Mouse (Mus musculus): ENCODE measurements around the gene Tmc7.
A peak's percentile ranks its signal among the peaks of the same experiment; 100 is the strongest.

The Tmc7 gene

DNA sequence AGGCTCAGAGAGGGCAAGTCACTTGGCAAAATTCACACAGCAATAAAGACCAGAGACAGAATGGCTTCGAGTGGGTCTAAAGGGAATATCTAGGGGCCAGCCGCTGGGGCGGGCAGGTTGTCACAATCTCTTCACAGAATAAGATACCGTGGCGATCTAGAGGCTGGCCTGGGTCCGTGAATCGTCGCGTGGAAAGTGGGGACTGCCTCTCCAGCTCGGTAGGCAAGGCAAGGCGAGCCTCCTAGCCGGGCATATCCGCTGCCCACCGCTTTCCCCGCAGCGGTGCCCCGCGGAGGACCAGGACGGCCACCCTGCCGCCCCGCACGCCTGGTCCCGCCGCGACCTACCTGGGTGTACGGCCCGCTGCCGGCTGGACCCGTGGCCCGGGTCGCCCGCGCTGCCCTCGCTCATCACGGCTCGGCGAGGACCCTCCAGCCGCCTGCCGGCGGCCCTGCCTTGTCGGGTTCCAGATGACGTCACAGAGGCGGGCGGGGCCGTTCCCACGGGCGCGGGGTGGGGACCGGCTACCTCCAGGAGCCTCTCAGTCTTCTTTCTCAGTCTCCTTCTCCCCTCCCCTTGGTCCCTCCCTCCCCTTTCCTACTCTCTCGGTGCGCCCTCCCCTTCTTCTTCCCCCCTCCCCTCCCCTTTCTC is at the start of gene Tmc7:
Gene Tmc7 (minus strand): TSS at position 480 of the 651 bp plus-strand sequence.
- peak in 1 of 2 experiments; percentile 77 for DNase-seq (ENCODE audit: low spot score in 2 of 2)

DNA sequence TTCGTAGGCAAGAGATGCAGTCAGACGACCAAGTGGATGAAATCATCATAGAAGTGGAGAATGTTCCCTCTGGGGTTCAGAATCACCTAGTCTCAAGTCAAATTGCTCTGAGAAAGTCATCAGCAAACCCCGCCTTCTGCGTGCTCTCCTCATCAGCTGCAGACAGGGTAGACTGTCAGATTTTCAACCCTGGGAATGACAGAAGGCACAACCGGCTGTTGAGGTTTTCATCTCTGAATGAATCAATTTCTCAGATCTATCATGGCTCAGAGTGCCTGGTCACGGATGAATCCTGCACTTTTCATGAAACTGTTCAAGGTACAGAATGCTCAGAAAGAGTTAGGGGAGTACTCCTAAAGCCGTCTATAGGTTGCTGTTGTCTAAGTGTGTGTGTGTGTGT is 49.4 kb upstream of the Tmc7 start:
- no peak for DNase-seq (ENCODE audit: low spot score in 2 of 2)

DNA sequence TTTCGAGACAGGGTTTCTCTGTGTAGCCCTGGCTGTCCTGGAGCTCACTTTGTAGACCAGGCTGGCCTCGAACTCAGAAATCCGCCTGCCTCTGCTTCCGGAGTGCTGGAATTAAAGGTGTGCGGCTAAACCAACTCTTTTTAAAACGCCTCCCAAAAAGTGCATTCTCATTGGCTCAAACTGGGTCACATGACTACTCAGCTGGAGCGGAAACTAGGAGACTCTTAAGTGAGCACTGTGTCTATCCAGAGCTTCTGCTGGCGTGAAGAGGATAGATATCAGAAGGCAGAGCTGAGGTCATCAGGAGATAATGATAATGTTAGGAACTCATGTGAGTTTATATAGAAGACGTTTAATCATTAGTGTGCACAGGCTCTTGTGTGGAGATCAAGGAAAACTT is 48.6 kb upstream of the Tmc7 start:
- DNase-seq (ENCODE audit: low spot score in 2 of 2) = no peak

DNA sequence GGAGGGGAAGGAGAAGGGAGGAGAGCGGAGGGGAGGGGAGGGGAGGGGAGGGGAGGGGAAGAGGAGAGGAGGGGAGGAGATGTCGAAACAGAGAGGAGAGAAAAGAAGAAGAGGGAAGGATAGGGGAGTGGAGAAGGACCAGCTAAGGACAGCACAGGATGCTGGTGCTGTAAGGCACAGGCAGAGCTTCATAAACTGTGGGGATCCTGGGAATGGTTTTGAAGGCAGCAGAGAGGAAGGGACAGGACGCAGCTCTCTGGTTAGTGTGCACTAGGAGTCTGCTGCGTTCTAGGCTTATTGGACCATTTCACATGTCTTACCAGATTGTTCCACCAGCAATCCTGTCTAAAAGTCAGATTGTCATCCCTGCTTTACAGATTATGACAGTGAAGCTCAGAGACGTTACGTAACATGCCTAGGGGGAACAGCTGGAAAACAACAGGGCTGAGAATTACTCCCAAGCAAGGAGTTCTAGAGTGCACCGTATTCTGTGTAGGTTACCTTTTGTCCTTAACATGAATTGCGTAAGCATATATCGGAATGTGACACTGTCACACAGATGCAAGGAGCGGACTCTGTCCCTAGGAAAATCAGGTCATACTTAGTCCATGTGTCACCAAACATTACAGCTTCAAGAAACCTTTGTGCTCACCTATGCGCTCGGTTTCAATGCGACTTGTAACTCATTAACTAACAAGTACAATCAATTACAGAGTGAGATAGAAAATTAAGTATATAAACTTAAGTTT is 43.2 kb upstream of the Tmc7 start:
- no peak for DNase-seq (ENCODE audit: low spot score in 2 of 2)

DNA sequence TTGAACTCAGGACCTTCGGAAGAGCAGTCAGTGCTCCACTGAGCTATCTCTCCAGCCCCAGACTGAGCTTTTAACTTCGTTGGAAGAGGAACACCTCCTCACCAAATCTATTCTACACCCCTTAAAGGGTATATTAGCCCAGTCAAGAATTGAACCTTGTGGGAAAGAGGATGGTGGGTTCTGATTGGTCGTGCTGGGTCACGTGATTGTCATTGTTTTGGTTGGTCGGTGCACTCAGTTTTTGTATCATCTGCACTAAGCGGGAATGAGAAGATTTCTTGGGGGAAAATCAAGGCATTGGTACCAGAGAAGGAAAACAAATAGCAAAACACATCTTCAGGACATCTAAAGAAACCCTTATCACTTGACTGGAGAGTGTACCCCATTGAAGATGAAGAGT is 36.6 kb upstream of the Tmc7 start:
- DNase-seq (ENCODE audit: low spot score in 2 of 2) = no peak

DNA sequence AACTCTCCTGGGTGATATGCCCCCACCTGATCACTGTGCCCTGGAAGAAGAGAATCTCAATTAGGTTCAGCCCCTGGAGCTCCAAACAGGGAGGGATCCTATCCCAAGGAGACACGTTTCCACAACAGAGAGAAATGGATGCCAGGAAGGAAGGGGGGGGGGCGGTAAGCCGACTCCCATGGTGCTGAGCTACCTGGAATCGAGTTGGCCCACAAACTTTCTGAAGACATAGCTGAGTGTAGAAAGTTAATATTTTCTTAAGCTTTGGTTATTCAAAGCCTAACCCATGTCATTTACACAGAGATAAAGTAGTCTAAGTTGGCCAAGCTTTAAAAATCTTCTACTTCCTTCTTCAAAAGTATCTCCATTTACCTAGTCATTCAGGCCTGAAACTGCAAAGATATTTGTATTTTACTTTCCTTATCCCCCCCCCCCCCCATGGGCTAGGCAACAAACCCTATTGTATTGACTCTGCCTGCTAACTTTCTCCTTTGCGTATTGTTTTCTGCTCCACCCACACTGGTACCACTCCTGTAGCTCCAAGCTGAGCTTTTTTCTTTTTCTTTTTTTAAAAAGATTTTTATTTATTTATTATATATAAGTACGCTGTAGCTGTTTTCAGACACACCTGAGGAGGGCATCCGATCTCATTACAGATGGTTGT is 35.8 kb upstream of the Tmc7 start:
- no peak for DNase-seq (ENCODE audit: low spot score in 2 of 2)

DNA sequence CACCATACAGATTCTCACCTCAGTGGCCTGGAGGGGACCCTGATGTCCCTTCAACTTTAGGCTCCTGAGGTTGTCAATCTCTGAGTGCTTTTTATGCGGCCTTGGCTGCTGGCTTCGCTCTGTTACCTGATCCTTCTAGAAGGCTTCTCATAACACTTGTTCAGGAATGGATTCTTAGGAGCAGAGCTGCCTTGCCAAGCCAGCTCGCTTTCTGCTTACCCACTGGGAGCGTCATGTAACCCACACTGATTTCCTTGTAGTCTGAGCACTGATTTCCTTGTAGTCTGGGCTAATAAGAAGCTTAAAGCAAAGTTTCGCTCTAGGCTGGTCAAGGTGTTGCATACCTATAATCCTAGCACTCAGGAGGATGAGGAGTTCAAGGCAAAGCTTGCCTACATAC is 33.6 kb upstream of the Tmc7 start:
- no peak for DNase-seq (ENCODE audit: low spot score in 2 of 2)

DNA sequence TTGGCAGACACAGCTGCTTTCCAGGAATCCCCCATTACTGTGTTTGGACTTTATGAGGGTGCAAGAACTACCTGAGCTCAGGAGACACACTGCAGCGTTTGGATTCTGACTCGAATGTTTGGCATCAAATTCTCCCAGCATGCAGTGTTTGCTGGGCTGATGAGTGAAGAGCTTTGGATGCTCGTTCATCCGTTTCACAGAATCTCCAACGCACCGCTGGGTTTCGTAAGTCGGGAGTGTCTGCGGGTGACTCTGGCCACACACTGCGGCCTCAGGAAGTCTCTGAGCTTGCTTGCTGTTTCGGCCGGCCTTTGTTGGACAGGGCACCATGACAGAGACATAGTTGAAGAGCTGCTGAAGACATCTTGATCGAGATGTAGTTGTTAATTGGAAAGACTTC is 29.5 kb upstream of the Tmc7 start:
- no peak for DNase-seq (ENCODE audit: low spot score in 2 of 2)

DNA sequence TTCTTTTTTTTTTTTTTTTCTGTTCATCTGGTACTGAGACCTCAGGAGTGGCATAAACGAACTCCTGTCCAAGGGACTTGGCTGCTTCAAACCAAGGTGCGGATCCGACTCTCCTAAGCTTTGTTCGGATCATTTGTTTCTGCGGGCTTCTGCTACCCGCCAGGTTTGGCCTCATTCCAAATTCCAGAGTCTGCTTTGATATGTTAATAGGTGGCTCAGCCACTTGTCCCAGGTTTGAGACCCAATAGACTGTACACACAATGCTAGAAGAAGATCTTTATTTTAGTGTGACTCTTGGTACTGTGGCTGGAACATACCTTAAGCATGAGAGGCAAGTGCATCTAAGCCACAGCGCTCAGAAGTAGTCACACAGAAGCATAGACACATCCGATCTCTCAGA is 27.4 kb upstream of the Tmc7 start:
- DNase-seq (ENCODE audit: low spot score in 2 of 2) = no peak

DNA sequence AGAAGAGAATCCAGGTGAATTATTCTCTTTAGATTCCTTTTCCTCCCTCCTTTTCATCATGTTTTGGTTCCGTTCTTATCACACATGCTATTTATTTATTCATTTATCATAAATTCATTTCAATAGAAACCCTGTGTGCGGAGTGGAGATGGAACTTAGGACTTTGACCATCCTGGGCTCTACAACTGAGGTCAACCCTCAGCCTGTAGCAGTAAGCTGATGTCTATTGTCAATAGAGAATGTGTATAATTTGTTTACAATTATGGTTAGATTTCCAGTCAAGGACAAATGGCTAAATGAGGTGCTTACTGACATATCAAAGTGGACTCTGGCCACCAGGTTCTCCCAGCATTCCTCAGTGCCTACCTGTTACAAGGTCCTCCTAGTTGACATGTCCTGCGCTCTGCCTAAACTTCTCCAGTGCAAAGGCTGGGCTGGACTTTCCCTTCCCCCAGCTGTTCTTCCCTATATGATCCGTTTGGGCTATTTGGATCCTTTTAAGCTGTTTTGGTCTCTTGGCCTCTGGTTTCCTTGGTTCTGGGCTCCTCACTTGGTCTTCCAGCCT is 26.7 kb upstream of the Tmc7 start:
- no peak for DNase-seq (ENCODE audit: low spot score in 2 of 2)

DNA sequence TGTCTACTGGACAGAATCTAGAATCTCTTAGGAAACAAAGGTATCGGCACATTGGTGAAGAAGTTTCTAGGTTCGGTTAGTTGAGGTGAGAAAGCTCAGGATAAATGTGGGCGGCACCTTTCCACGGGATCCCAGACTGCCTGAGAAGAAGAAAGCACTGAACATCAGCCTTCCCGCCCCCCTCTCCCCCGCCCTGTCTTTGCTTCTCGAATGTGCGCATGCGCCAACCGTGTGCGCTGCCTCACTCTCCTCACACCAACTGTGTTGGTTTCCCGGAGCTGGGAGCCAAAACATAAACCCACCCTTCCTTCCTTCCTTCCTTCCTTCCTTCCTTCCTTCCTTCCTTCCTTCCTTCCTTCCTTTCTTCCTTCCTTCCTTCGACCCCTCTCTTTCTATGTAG is 26.2 kb upstream of the Tmc7 start:
- DNase-seq (ENCODE audit: low spot score in 2 of 2) = no peak

DNA sequence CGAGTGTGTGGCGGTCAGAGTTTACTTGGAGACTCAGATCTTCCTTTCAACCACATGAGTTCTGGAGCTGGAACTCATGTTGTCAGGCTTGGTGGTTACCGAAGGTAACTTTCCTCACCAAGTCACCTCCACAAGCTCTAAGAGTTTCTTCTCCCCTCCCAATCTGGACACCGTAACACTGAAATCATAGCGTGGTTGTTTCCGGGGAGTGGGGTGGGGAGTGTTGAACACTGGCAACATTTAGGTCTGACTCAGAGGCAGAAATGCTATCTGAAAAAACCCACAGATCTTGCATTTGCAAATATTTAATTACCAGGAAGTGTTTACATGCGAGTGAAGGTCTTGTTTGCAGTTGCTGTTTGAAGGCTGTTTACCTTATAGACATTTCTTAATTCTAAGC is 25.3 kb upstream of the Tmc7 start:
- no peak for DNase-seq (ENCODE audit: low spot score in 2 of 2)

DNA sequence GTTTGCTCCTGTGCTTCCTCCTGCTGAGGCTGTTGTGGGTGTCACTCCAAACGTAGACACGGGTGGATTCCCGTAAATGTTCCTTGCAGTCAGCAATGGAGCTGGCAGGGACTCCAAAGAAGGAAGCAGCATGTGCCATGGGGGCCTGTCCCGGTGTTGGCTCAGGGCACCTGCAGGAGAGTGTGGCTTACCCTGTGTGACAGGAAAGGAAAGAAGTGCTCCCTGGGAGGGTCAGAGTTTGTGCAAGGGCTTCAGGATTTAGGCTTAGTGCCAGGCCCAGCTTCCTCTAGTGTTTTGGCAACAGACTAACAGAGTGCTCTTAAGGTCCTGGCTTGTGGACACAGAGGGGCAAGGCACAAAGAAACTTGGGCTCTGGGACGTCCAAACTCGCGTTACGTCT is 20.3 kb upstream of the Tmc7 start:
- no peak for DNase-seq (ENCODE audit: low spot score in 2 of 2)

DNA sequence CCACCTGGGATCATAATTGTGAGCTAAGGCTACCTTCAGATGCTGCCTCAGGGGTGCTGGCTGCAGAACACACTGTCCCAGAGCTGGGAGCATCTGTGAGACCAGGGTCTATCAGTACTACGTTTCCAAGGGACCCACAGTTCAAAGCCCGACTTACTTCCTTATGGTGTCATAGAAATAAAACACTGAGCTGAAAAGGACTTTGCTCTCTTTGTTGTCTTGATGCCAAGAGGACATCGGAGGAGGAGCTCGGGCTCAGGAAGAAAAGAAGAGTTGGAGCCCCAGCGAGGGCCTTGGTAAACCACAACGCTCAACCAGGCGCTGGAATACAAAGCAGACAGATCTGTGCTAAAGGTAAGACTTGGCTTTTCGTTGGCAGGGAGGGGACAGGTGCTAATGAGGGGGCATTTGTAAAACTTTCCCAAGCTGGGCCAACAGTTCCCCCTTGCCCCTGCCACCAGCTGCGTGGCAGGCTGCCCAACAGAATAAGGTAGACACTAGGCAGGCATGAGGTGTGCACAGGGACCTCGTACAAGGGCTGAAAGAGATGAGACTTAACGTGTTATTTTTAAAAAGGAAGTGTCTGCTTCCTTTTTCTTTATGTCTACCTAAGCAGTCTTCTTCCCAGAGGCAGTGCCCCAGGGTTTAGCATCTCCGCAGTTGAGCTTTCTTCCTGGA is 15.6 kb upstream of the Tmc7 start:
- no peak for DNase-seq (ENCODE audit: low spot score in 2 of 2)

DNA sequence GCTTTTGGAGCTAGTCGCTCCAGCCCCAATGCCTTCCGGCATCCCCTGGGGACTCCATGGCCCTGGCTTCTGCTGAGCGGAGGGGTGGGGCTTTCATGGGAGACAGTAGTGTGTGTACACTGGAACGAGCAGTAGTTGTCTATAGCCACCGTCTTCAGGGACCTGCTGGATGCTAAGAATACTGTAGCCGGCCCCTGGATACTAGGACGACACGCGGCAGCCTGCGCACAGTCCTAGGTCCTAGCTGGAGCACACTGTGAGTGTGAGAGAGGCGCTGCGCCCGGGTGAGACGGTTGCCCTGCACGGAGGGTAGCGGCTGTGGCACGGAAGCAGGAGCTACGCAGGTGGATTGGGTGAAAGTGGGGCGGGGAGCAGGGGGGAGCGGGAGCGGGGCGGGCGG is 12.7 kb upstream of the Tmc7 start, which contains the start of gene Tmc5:
Gene Tmc5 (plus strand): TSS at position 97 of the 400 bp plus-strand sequence.
- no peak for DNase-seq (ENCODE audit: low spot score in 2 of 2)

DNA sequence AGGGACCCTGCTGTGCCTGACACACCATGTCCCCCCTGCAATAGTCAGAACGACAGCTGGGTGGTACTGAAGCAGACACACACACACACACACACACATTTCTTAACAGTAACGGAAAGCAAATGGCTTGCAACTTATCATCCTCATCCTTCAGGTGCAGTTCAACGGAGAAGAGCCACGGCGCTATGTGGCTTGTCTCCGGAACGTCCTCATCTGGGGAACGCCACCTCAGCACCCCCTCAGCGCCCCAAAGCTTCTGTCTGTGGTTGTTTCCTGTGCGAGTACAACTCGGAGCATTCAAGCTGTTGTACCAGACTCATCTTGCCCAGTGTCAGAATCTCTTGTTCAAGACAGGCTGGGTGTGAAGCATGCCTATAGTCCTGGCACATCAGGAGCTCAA is 11.7 kb upstream of the Tmc7 start:
- no peak for DNase-seq (ENCODE audit: low spot score in 2 of 2)

DNA sequence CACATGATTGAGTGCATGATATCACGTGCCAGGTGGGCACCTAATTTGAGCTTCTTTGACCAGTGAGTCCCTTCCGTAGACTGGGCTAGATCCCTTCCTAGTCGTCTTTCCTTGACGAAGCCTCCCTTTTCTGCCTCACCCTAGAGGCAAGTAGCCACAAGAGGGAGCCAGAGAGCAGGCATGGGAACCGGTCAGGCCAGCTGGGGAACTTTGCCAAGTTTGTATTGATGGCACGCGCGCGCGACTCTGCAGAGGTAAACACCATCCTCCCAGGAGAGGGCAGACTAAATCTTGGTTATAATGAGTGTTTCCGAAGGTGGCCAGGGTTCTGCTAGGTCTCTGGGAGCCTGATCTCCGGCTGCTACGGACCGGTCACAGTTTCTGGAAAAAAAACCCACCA is 10.7 kb upstream of the Tmc7 start:
- peak; percentile 56 to 95 for DNase-seq (ENCODE audit: low spot score in 2 of 2)

DNA sequence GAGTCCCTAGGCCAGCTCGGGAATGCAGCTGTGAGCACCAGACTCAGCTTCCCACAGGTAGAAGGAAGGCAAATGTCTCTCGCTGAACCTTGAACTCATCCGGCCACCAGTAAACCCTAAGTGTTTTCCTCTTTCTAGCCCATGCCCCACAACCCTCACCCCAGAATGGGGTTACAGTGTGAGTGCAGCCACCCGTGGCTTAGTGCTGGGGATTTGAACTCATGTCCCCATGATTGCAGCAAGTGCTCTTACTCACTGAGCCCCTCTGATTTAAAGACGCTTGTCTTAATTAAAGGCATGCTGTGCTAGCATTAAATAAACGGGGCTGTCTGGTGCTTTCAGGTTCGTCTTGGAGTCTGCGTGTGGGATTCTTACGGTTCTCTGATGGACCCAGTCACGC is 10.1 kb upstream of the Tmc7 start:
- no peak for DNase-seq (ENCODE audit: low spot score in 2 of 2)

DNA sequence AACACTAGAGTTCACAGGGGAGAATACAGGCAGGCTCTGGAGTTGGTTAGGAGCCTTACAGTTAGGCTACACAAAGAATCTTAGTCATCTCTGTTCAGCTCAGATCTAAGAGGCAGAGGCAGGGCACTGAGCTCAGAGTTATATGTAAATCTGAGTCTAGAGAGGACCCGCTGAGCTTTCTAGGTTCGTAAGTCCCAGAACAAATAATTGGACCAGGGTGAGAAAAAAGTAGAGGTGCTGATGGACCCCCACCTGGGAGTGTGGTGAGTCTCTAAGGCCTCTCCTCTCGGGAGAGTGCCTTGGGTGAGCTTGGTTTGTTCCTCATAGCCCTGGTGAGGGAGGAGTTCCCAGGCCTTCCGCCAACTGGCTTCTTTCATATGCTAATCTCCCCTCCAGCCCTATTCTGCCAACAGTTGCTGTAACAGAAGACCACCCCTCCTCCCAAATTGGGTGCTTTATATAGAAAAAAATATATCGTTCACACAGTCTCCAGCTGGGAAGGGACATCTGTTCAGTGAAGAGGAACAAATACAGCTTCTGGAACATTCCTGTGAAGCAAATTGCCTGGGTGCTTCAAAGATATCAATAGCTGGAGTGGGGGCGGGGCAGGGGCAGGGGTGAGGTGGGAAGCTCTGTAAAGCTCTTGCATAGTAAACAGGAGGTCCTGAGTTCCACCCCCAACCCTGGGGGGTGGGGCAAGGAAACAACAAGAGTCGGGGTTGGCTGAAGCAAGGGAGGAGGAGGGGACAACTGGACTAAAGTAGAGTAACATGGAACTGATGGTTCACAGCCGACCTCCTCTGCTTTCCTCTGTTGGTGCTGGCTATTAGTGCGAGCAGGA is 9.3 kb upstream of the Tmc7 start:
- DNase-seq (ENCODE audit: low spot score in 2 of 2) = peak; percentile 69 to 77

DNA sequence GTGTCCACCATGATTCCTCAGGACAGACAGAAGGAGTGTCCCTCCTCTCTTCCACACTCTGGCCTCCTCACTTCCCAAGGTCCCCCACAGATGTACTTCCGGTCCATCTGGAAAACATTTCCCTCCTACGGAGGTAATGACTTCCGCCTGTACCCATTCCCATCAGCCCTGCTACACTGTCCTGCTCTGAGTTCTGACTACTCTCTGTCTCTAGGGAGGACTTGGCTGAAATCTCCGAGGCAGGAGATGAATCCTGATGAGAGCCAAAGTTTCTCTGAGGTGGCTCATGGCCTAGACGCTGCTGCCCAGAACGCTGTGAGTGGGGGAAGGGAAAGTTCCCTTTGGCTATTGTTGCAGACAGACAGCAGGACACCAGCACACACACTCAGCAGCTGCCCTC is 7.6 kb upstream of the Tmc7 start:
- DNase-seq (ENCODE audit: low spot score in 2 of 2) = no peak

DNA sequence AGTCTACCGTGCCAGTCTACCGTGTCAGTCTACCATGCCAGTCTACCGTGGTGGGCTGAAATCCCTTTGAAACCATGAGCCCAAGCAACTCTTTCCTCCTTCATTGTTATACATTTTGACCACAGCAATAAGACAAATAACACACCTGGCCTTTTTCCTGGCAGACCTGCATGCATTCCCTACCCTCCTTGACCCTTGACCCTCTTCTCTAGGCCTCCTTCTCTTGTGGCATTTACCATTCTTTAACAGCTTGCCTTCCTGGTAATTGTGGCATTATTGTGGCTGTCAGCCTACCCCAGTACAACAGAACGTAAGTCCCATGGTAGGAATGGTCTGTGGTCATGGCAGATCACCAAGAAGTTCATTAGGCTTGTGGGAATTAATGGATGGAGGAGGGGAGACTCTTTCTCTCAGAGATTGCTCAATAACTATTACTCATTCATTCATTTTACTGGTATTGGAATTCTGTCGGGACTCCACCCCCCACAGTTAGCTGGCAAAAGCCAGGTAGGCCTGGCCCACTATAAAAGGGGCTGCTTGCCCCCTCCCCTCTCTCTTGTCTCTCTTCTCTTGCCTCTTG is 6.3 kb upstream of the Tmc7 start:
- no peak for DNase-seq (ENCODE audit: low spot score in 2 of 2)
